Mouse (Mus musculus): Measurements from ENCODE around the gene Spred1. TPM values are rescaled to one million over a fixed set of nuclear protein-coding genes. Genes with fewer than 3 reads are reported as not detected.

Gene Spred1
- total RNA-seq, 1 experiment: 44.7 TPM

GRCm38 (mm10) chr2:117231257-117231656 lies 110.1 kb downstream of the Spred1 start:
- no peak for TF ChIP-seq ZNF384 (IDR thresholded peaks at IDR 0.05; ENCODE audit: low read depth, low read length)
- TF ChIP-seq ZC3H11A (IDR thresholded peaks at IDR 0.05; ENCODE audit: borderline replicate concordance, low read depth, low read length): peak; percentile 95
- Histone ChIP-seq H3K4me1 (ENCODE audit: control insufficient read depth in 2 of 2, insufficient read depth in 2 of 2, low read length in 2 of 2, poor library complexity in 1 of 2) (no peaks in the 10 kb centered on the region), H3K36me3 (ENCODE audit: control insufficient read depth, insufficient read depth, low read length, poor library complexity, severe bottlenecking) (no peaks in the 10 kb centered on the region), H3K9me3 (ENCODE audit: control insufficient read depth, insufficient read depth, low read depth, low read length) (no peaks in the 10 kb centered on the region), H3K4me3 (ENCODE audit: insufficient read depth in 1 of 2, low read depth in 1 of 2, low read length in 2 of 2, poor library complexity in 1 of 2, severe bottlenecking in 1 of 2) (no peak overlapping the region), H3K27ac (ENCODE audit: insufficient read depth, low read depth, low read length, poor library complexity, severe bottlenecking) (no peak overlapping the region), H3K9ac (ENCODE audit: insufficient read depth, low read depth, low read length, poor library complexity, severe bottlenecking) (no peak overlapping the region)
- in situ Hi-C loops (cut with MboI; ENCODE audit: low sequenced_read_pairs in 2 of 2, unreplicated experiment in 2 of 2): loop anchor here in 1 of 2 experiments (5.0 kb wide), 1 partner anchor 339 kb away; no protein-coding TSS in a partner anchor
- peak; percentile 76 for DNase-seq (ENCODE audit: low read depth, low spot score)

Other genes starting within 250 kb of the Spred1 start
- gene Tmco5, start 242.7 kb upstream of the Spred1 start, total RNA-seq (2012; rRNA removed): not detected in 2 replicates
- gene Fam98b, start 128.4 kb downstream of the Spred1 start, total RNA-seq (2012; rRNA removed): 7.9 and 13.7 TPM in 2 replicates
- gene Rasgrp1, start 221.6 kb downstream of the Spred1 start, total RNA-seq (2012; rRNA removed): 0.67 and 1.2 TPM in 2 replicates